Mouse (Mus musculus): Measurements from ENCODE around the gene Uhrf2.

Uhrf2 gene

GRCm38 (mm10) chr19:30128177-30128576 lies 97.9 kb downstream of the Uhrf2 start:
- DNase-seq = no peak

DNA sequence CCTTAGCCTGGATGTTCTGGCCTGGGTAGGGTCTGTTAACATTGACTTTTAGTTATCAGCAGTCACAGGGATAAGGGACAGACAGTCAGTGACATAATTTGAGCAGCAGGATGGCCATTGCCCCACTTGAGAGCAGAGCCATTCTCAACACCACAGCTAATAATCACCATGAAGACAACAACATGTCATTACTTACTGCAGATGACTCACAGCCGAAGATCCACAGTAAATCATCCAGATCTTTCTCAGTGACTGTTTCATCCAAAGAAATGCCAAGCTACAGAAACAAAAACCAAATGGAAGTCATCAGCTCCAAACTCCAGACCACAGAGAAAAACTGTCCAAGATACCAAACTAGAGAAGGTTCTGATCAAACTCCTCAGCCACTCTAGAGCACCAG lies 106.0 kb downstream of the Uhrf2 start:
- DNase-seq = no peak

All from kidney, adult 18-20 months (tissue).